In genomic region chr11:116428872-116429859, GRCm38 (mm10) we compare ENCODE assay signal across 1 mouse cellular context.
A peak's percentile ranks its signal among the peaks of the same experiment; 100 is the strongest.
TF ChIP-seq lines count a peak whose summit lies in the region.

No protein-coding gene starts in this region.

TF ChIP-seq in CH12.LX, 34 proteins besides CTCF, POLR2A, EP300 and RAD21 (continued from another document):
- TF ChIP-seq TBP (conservative IDR thresholded peaks at IDR 0.05; ENCODE audit: low read depth, low read length) (no peak), SIN3A (IDR thresholded peaks at IDR 0.05; ENCODE audit: low read length) (0 out of 2 replicates have a peak, but pooled peaks have one; percentile 17), JUND (conservative IDR thresholded peaks at IDR 0.05; ENCODE audit: low read depth, low read length) (no peak), PAX5 (IDR thresholded peaks at IDR 0.05; ENCODE audit: low read length) (no peak), JUN (IDR thresholded peaks at IDR 0.05; ENCODE audit: insufficient read depth, low read depth, low read length) (no peak), ZNF384 (IDR thresholded peaks at IDR 0.05; ENCODE audit: low read depth, low read length) (no peak), MAFK (IDR thresholded peaks at IDR 0.05; ENCODE audit: insufficient replicate concordance, low read length) (no peak), KAT2A (IDR thresholded peaks at IDR 0.05; ENCODE audit: insufficient replicate concordance, low read length) (no peak), MXI1 (IDR thresholded peaks at IDR 0.05; ENCODE audit: low read depth, low read length) (peak; percentile 43; the same call in 1 of the 2 replicates), POLR2AphosphoS2 (IDR thresholded peaks at IDR 0.05; ENCODE audit: low read depth, low read length) (no peak), ZMIZ1 (IDR thresholded peaks at IDR 0.05; ENCODE audit: low read depth, low read length) (peak; percentile 60; the same call in 1 of the 2 replicates), ETS1 (conservative IDR thresholded peaks at IDR 0.05; ENCODE audit: low read depth, low read length) (peak; percentile 58), ZKSCAN1 (IDR thresholded peaks at IDR 0.05; ENCODE audit: borderline replicate concordance, low read depth, low read length) (no peak), TCF12 (IDR thresholded peaks at IDR 0.05; ENCODE audit: low read depth, low read length) (peak; percentile 50; the same call in 1 of the 2 replicates), RCOR1 (conservative IDR thresholded peaks at IDR 0.05; ENCODE audit: low read depth, low read length) (no peak; the same call in 1 of the 2 replicates), CHD1 (IDR thresholded peaks at IDR 0.05; ENCODE audit: low read depth, low read length) (no peak), NRF1 (IDR thresholded peaks at IDR 0.05; ENCODE audit: low read depth, low read length) (no peak)
